Mouse (Mus musculus) megakaryocyte, embryonic 14.5 days (primary cell): ENCODE results near the gene Cnih2.

ENCODE experiments used
- FLI1 ChIP-seq: IDR thresholded peaks from 2 replicates; pipeline ENCODE4 v1.6.1; 2012; ENCODE audit warnings: low read length, inconsistent platforms, mixed read lengths
- GATA1 ChIP-seq: IDR thresholded peaks from 3 replicates; pipeline ENCODE4 v1.6.1; 2012; ENCODE audit warnings: mixed read lengths, low read length, inconsistent platforms, borderline replicate concordance

GRCm38 (mm10) chr19:5049325-5049724, 49.0 kb downstream of the Cnih2 start:
- no peak for TF ChIP-seq FLI1
- TF ChIP-seq GATA1, result no peak
